Mouse (Mus musculus) effector memory CD4-positive, alpha-beta T cell, adult 5 months (primary cell): ENCODE results near the gene Fam131c. TPM values are rescaled to one million over a fixed set of nuclear protein-coding genes. Genes with fewer than 3 reads are reported as not detected.

ENCODE experiments used
- polyA plus RNA-seq: library from polyadenylated mRNA; unstranded; fragments of 100-300 nt; shearing (Covaris generic); gene quantifications from one replicate; pipeline ENCODE4 v1.2.1, GENCODE M21; 2017

Gene Fam131c
- polyA plus RNA-seq, result not detected

GRCm38 (mm10) chr4:141367997-141368791 is at the start of gene Fam131c:
Fam131c (plus strand) TSS chr4:141368220.

GRCm38 (mm10) chr4:141398545-141398944 is 30.5 kb downstream of the Fam131c start, which contains the start of gene Clcnka:
Clcnka (minus strand) TSS chr4:141398724.

GRCm38 (mm10) chr4:141415924-141416323 is 47.9 kb downstream of the Fam131c start, which contains the start of gene Clcnkb:
Clcnkb (minus strand) TSS chr4:141416014.

GRCm38 (mm10) chr4:141420192-141420829 is 52.3 kb downstream of the Fam131c start, which contains the start of gene Hspb7:
Hspb7 (plus strand) TSS chr4:141420779.

Other genes with a start within 250 kb of the Fam131c start
- gene Szrd1, start 228.4 kb upstream of the Fam131c start, polyA plus RNA-seq, result 66.4 TPM
- gene Fbxo42, start 220.3 kb upstream of the Fam131c start, polyA plus RNA-seq, result 23.1 TPM
- gene Rsg1, start 154.3 kb upstream of the Fam131c start, polyA plus RNA-seq, result 2.1 TPM
- not detected for gene Arhgef19, start 128.7 kb upstream of the Fam131c start, polyA plus RNA-seq
- gene Epha2, start 67.0 kb upstream of the Fam131c start, polyA plus RNA-seq, result not detected
- not detected for gene Clcnka, start 30.5 kb downstream of the Fam131c start, polyA plus RNA-seq
- not detected for gene Clcnkb, start 47.8 kb downstream of the Fam131c start, polyA plus RNA-seq
- not detected for gene Hspb7, start 52.6 kb downstream of the Fam131c start, polyA plus RNA-seq
- not detected for gene Srarp, start 67.9 kb downstream of the Fam131c start, polyA plus RNA-seq
- 37.9 TPM for gene Zbtb17, start 76.4 kb downstream of the Fam131c start, polyA plus RNA-seq
- 30.0 TPM for gene Spen, start 170.4 kb downstream of the Fam131c start, polyA plus RNA-seq
- gene Fblim1, start 237.9 kb downstream of the Fam131c start, polyA plus RNA-seq, result not detected